Mouse (Mus musculus): Measurements from ENCODE around the gene Gm136.

- TF ChIP-seq CTCF (IDR thresholded peaks at IDR 0.05; ENCODE audit: low read depth, low read length) (no peak), GATA2 (IDR thresholded peaks at IDR 0.05; ENCODE audit: borderline replicate concordance, low read depth, low read length) (no peak), GATA1 (IDR thresholded peaks at IDR 0.05; ENCODE audit: borderline replicate concordance, low read length) (no peak)
Observed at GRCm38 (mm10) chr4:34782730-34783129, 26.7 kb upstream of the Gm136 start.
